In genomic region chr17:83020576-83020975, GRCm38 (mm10) we compare ENCODE assay signal across 9 mouse cellular contexts.
DNase-seq lines count a peak whose midpoint lies in the region; ATAC-seq lines count a peak whose summit lies in the region.
"Had no signal": no experiment of that assay in that cellular context is flagged by ENCODE, and none has a peak within 500 bp of the region (broad histone marks: within the 10 kb centered on the region; RNA-seq: fewer than 3 reads in every experiment).

No protein-coding gene starts in this region.

- no peaks in the 10 kb centered on the region for H3K36me3 ChIP-seq in kidney, embryonic 14.5 days (ENCODE audit: control insufficient read depth, insufficient read depth, low read length)
- H3K36me3 ChIP-seq in stomach, embryonic 16.5 days (ENCODE audit: control insufficient read depth, insufficient read depth, low read length): no peaks in the 10 kb centered on the region
- no peaks in the 10 kb centered on the region for H3K36me3 ChIP-seq in forebrain, embryonic 11.5 days (ENCODE audit: control insufficient read depth, insufficient read depth, low read length)
- H3K36me3 ChIP-seq: limb, embryonic 12.5 days had no signal

- DNase-seq in adrenal gland, postnatal 14 days: peak; percentile 77
- DNase-seq in adrenal gland, adult 8-10 months: no peak
- DNase-seq in urinary bladder, postnatal 25 days (ENCODE audit: low spot score): peak; percentile 34
- DNase-seq in urinary bladder, adult 2 months (ENCODE audit: low spot score): no peak
- no peak for DNase-seq in layer of hippocampus, adult 18-20 months (ENCODE audit: low spot score in 2 of 2)
- no peak for DNase-seq in forebrain, embryonic 11.5 days (ENCODE audit: low spot score)

- no peak overlapping the region for H3K4me3 ChIP-seq in kidney, embryonic 14.5 days (ENCODE audit: low read length)
- H3K4me3 ChIP-seq in stomach, embryonic 16.5 days (replicated peaks; ENCODE audit: low read length): no peak overlapping the region
- H3K4me3 ChIP-seq in forebrain, embryonic 11.5 days (ENCODE audit: low read depth, low read length): no peak overlapping the region
- H3K4me3 ChIP-seq: limb, embryonic 12.5 days had no signal

- H3K9me3 ChIP-seq in kidney, embryonic 14.5 days (ENCODE audit: control insufficient read depth, low read length): no peaks in the 10 kb centered on the region
- no peaks in the 10 kb centered on the region for H3K9me3 ChIP-seq in stomach, embryonic 16.5 days (replicated peaks; ENCODE audit: control insufficient read depth, low read length)
- H3K9me3 ChIP-seq in forebrain, embryonic 11.5 days (ENCODE audit: control insufficient read depth, low read length): no peaks in the 10 kb centered on the region
- H3K9me3 ChIP-seq: limb, embryonic 12.5 days had no signal

- no peak overlapping the region for H3K4me2 ChIP-seq in kidney, embryonic 14.5 days (replicated peaks; ENCODE audit: low read depth, low read length)
- H3K4me2 ChIP-seq in stomach, embryonic 16.5 days (ENCODE audit: low read depth, low read length): no peak overlapping the region
- no peak overlapping the region for H3K4me2 ChIP-seq in forebrain, embryonic 11.5 days (ENCODE audit: low read depth, low read length, severe bottlenecking)
- H3K4me2 ChIP-seq: limb, embryonic 12.5 days had no signal

- 27% methylated on average over 10 of the region's 10 CpGs for WGBS in kidney, embryonic 14.5 days
- 41% methylated on average over 10 of the region's 10 CpGs for WGBS in stomach, embryonic 16.5 days
- 82% methylated on average over 10 of the region's 10 CpGs for WGBS in forebrain, embryonic 11.5 days

- H3K27ac ChIP-seq in kidney, embryonic 14.5 days (ENCODE audit: low read depth, low read length): peak overlapping the region; percentile 37; the same call in 1 of the 2 replicates
- peak overlapping the region; percentile 68 for H3K27ac ChIP-seq in stomach, embryonic 16.5 days (ENCODE audit: low read length)
- H3K27ac ChIP-seq in forebrain, embryonic 11.5 days (ENCODE audit: low read depth, low read length): no peak overlapping the region
- H3K27ac ChIP-seq: limb, embryonic 12.5 days had no signal

- no peaks in the 10 kb centered on the region for H3K27me3 ChIP-seq in kidney, embryonic 14.5 days (ENCODE audit: control insufficient read depth, insufficient read depth, low read length)
- H3K27me3 ChIP-seq in stomach, embryonic 16.5 days (ENCODE audit: control insufficient read depth, insufficient read depth, low read length): no peaks in the 10 kb centered on the region
- no peaks in the 10 kb centered on the region for H3K27me3 ChIP-seq in forebrain, embryonic 11.5 days (ENCODE audit: control insufficient read depth, insufficient read depth, low read length)

- no peaks in the 10 kb centered on the region for H3K4me1 ChIP-seq in kidney, embryonic 14.5 days (ENCODE audit: control insufficient read depth, insufficient read depth, low read length)
- peaks cover 21% of the 10 kb centered on the region for H3K4me1 ChIP-seq in stomach, embryonic 16.5 days (ENCODE audit: control insufficient read depth, insufficient read depth, low read length)
- H3K4me1 ChIP-seq in forebrain, embryonic 11.5 days (replicated peaks; ENCODE audit: control insufficient read depth, insufficient read depth, low read length): no peaks in the 10 kb centered on the region
- H3K4me1 ChIP-seq: limb, embryonic 12.5 days had no signal

- H3K9ac ChIP-seq in kidney, embryonic 14.5 days (ENCODE audit: low read depth, low read length): no peak overlapping the region
- no peak overlapping the region for H3K9ac ChIP-seq in stomach, embryonic 16.5 days (ENCODE audit: low read length)
- no peak overlapping the region for H3K9ac ChIP-seq in forebrain, embryonic 11.5 days (ENCODE audit: low read length)
- H3K9ac ChIP-seq: limb, embryonic 12.5 days had no signal

- ATAC-seq in kidney, embryonic 14.5 days (ENCODE audit: low FRiP score, low TSS enrichment): peak; percentile 80; the same call in 1 of the 2 replicates
- peak; percentile 68 for ATAC-seq in stomach, embryonic 16.5 days (ENCODE audit: insufficient read depth, low FRiP score)
- ATAC-seq in forebrain, embryonic 11.5 days (replicated peaks; ENCODE audit: low FRiP score): no peak

Comparison
In these comparisons a context has a peak if more than half of its experiments do, and no peak if none do; other contexts are left out.
1. DNase-seq: peak in adrenal gland, postnatal 14 days (single experiment) and urinary bladder, postnatal 25 days (single experiment); none in adrenal gland, adult 8-10 months (single experiment), urinary bladder, adult 2 months (single experiment), layer of hippocampus, adult 18-20 months (0 of 2) and forebrain, embryonic 11.5 days (single experiment).